Mouse (Mus musculus): ENCODE data around the gene Oscp1. TPM values are rescaled to one million over a fixed set of nuclear protein-coding genes. Genes with fewer than 3 reads are reported as not detected.

Gene Oscp1
- 1 to 10 TPM; 1.2 to 1.6 TPM for polyA plus RNA-seq (2017; shearing (Covaris generic))

GRCm38 (mm10) chr4:126058134-126058996 lies at the start of gene Oscp1:
TSS of gene Oscp1 (plus strand) at chr4:126058565.

GRCm38 (mm10) chr4:126024303-126024900 lies 34.0 kb upstream of the Oscp1 start, which contains the start of gene Csf3r:
TSS of gene Csf3r (plus strand) at chr4:126024550.

GRCm38 (mm10) chr4:126046851-126047585 lies 11.3 kb upstream of the Oscp1 start, which contains the start of gene Mrps15:
TSS of gene Mrps15 (plus strand) at chr4:126046925.

GRCm38 (mm10) chr4:126096464-126097111 lies 38.2 kb downstream of the Oscp1 start, which contains the start of gene Lsm10:
TSS of gene Lsm10 (plus strand) at chr4:126096623.

GRCm38 (mm10) chr4:126103590-126104068 lies 45.3 kb downstream of the Oscp1 start, which contains the start of gene Stk40:
TSS of gene Stk40 (plus strand) at chr4:126103957.

Other genes with a start within 250 kb of the Oscp1 start
- gene Csf3r, start 34.0 kb upstream of the Oscp1 start, polyA plus RNA-seq (2017; shearing (Covaris generic)), result under 1 TPM; 0.18 to 0.71 TPM
- gene Mrps15, start 11.6 kb upstream of the Oscp1 start, polyA plus RNA-seq (2017; shearing (Covaris generic)), result 100 to 1,000 TPM in 1 of 2 experiments, 10 to 100 TPM in 1; 95.5 to 109 TPM
- gene Lsm10, start 38.1 kb downstream of the Oscp1 start, polyA plus RNA-seq (2017; shearing (Covaris generic)), result 10 to 100 TPM; 45.3 to 73.6 TPM
- gene Stk40, start 45.4 kb downstream of the Oscp1 start, polyA plus RNA-seq (2017; shearing (Covaris generic)), result 10 to 100 TPM; 29.8 to 58.9 TPM
- gene Eva1b, start 89.2 kb downstream of the Oscp1 start, polyA plus RNA-seq (2017; shearing (Covaris generic)), result 10 to 100 TPM; 83.8 to 92.8 TPM
- gene Sh3d21, start 104.9 kb downstream of the Oscp1 start, polyA plus RNA-seq (2017; shearing (Covaris generic)), result 1 to 10 TPM; 1.5 to 2.6 TPM
- gene Thrap3, start 144.2 kb downstream of the Oscp1 start, polyA plus RNA-seq (2017; shearing (Covaris generic)), result 100 to 1,000 TPM; 213 to 225 TPM
- 10 to 100 TPM; 28.6 to 70.2 TPM for gene Map7d1, start 197.8 kb downstream of the Oscp1 start, polyA plus RNA-seq (2017; shearing (Covaris generic))
- gene Trappc3, start 203.8 kb downstream of the Oscp1 start, polyA plus RNA-seq (2017; shearing (Covaris generic)), result 100 to 1,000 TPM; 102 to 105 TPM
- gene Col8a2, start 228.2 kb downstream of the Oscp1 start, polyA plus RNA-seq (2017; shearing (Covaris generic)), result under 1 TPM; 0.23 to 0.58 TPM